In genomic region chrX:157945121-157945520, GRCm38 (mm10) we compare ENCODE assay signal across 23 mouse cellular contexts.
A peak's percentile ranks its signal among the peaks of the same experiment; 100 is the strongest.
DNase-seq lines count a peak whose midpoint lies in the region; ATAC-seq and TF ChIP-seq lines count a peak whose summit lies in the region.
"Had no signal": no experiment of that assay in that cellular context is flagged by ENCODE, and none has a peak within 500 bp of the region (broad histone marks: within the 10 kb centered on the region; RNA-seq: fewer than 3 reads in every experiment).

No protein-coding gene starts in this region.

- H3K9ac ChIP-seq in heart, embryonic 12.5 days = no peak overlapping the region
- H3K9ac ChIP-seq: forebrain, embryonic 13.5 days; heart, embryonic 13.5 days; hindbrain, embryonic 15.5 days; kidney, embryonic 15.5 days had no signal

- 73% methylated on average over 5 of the region's 5 CpGs for WGBS in heart, embryonic 12.5 days

- no peak for TF ChIP-seq CTCF in brain, embryonic 14.5 days (IDR thresholded peaks at IDR 0.05; ENCODE audit: borderline replicate concordance, extremely low read depth, insufficient read depth, insufficient read length)

- no peaks in the 10 kb centered on the region for H3K9me3 ChIP-seq in heart, embryonic 12.5 days (replicated peaks)
- H3K9me3 ChIP-seq: forebrain, embryonic 10.5 days; forebrain, embryonic 13.5 days; heart, embryonic 13.5 days; hindbrain, embryonic 15.5 days; kidney, embryonic 15.5 days had no signal

- no peak for ATAC-seq in heart, embryonic 12.5 days (ENCODE audit: insufficient number of reproducible peaks, low FRiP score)
- ATAC-seq: CD4-positive, CD25-positive, alpha-beta regulatory T cell, adult 4 months; forebrain, embryonic 13.5 days; forebrain, embryonic 16.5 days; intestine, postnatal 0 days had no signal

- no peak overlapping the region for H3K4me2 ChIP-seq in heart, embryonic 12.5 days
- H3K4me2 ChIP-seq: forebrain, embryonic 13.5 days; heart, embryonic 13.5 days; hindbrain, embryonic 15.5 days; kidney, embryonic 15.5 days had no signal

- H3K36me3 ChIP-seq in heart, embryonic 12.5 days = no peaks in the 10 kb centered on the region
- H3K36me3 ChIP-seq: forebrain, embryonic 10.5 days; heart, embryonic 13.5 days; hindbrain, embryonic 15.5 days; kidney, embryonic 15.5 days had no signal

- no peak for TF ChIP-seq POLR2A in brain, embryonic 14.5 days (IDR thresholded peaks at IDR 0.05; ENCODE audit: borderline replicate concordance, extremely low read depth, insufficient read depth, insufficient read length, poor library complexity, severe bottlenecking)

- no peaks in the 10 kb centered on the region for H3K27me3 ChIP-seq in heart, embryonic 12.5 days (replicated peaks)
- H3K27me3 ChIP-seq: forebrain, embryonic 13.5 days; heart, embryonic 13.5 days; hindbrain, embryonic 15.5 days; kidney, embryonic 15.5 days had no signal

- no peak overlapping the region for H3K27ac ChIP-seq in heart, embryonic 12.5 days (ENCODE audit: poor library complexity, severe bottlenecking)
- H3K27ac ChIP-seq: forebrain, embryonic 10.5 days; forebrain, embryonic 13.5 days; gastrocnemius, adult 2 months; heart, embryonic 13.5 days; hindbrain, embryonic 15.5 days; kidney, embryonic 15.5 days had no signal

- DNase-seq in cerebellum, adult 11-12 months = peak; percentile 58
- no peak for DNase-seq in cerebellum, postnatal 4 days (ENCODE audit: low spot score in 2 of 2)
- peak; percentile 15 for DNase-seq in brain, embryonic 14.5 days (ENCODE audit: low read depth)
- peak; percentile 54 to 56 for DNase-seq in cerebellum, postnatal 10 days
- DNase-seq in cerebellum, postnatal 36 days = peak; percentile 17 to 32
- DNase-seq in kidney, adult 8-10 months = no peak
- DNase-seq: adrenal gland, adult 2 months; adrenal gland, postnatal 14 days; gastrocnemius, adult 2 months; gastrocnemius, postnatal 25 days; heart, adult 18-20 months; heart, postnatal 14 days; heart, postnatal 4 days; kidney, adult 2 months had no signal

- H3K4me3 ChIP-seq in heart, embryonic 12.5 days = no peak overlapping the region
- H3K4me3 ChIP-seq: forebrain, embryonic 10.5 days; forebrain, embryonic 13.5 days; gastrocnemius, adult 2 months; heart, embryonic 13.5 days; hindbrain, embryonic 15.5 days; kidney, embryonic 15.5 days had no signal

- H3K4me1 ChIP-seq in heart, embryonic 12.5 days (replicated peaks) = no peaks in the 10 kb centered on the region
- H3K4me1 ChIP-seq: forebrain, embryonic 10.5 days; forebrain, embryonic 13.5 days; heart, embryonic 13.5 days; hindbrain, embryonic 15.5 days; kidney, embryonic 15.5 days had no signal

Comparison
In these comparisons a context has a peak if more than half of its experiments do, and no peak if none do; other contexts are left out.
1. DNase-seq: peak in cerebellum, adult 11-12 months (single experiment), brain, embryonic 14.5 days (single experiment), cerebellum, postnatal 10 days (2 of 2) and cerebellum, postnatal 36 days (2 of 2); none in cerebellum, postnatal 4 days (0 of 2) and kidney, adult 8-10 months (0 of 2).